Mouse (Mus musculus): ENCODE results near the gene Cep112.

- TF ChIP-seq CTCF (conservative IDR thresholded peaks at IDR 0.05; ENCODE audit: low read length) (peak; percentile 7; the same call in 1 of the 2 replicates), POU5F1 (IDR thresholded peaks at IDR 0.05; ENCODE audit: borderline replicate concordance, low read length) (no peak)
Measured at GRCm38 (mm10) chr11:108909396-108910195, 484.6 kb downstream of the Cep112 start.

Data from E14TG2a.4 (cell line).